Mouse (Mus musculus): ENCODE data around the gene Immp2l.
"Not testable (repeated sequence)": the region's sequence is repeated elsewhere in the genome, so short reads cannot be mapped to it uniquely, and the experiment has no call there.

Gene Immp2l

DNA sequence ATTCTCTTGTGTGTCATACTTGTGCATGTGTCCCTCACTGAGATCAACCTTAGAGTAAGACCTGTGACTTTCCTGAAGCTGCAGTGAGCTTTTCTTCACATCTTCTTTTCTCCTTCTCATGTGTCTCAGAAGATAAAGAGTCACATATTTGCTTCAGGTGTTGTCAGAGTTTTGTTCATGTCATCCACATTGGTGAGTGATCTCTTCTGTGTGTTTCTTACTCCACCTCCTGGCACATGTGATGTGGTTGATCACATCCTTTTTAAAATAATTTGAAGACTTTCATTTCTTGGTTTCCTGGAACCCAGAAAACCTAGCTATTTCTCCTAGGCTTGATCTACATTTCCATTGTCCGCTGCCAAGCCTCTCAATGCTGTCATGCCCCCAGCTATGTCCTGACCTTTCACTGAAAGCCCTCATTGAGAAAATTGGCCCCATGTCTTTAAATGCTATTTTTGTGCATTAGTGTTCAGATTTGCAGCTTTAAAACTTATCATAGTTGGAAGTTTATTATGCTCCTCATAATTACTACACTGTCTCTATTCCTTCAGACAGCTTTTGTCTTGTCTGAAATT lies 704.0 kb downstream of the Immp2l start:
- in situ Hi-C loops (cut with MboI; ENCODE audit: unreplicated experiment in 2 of 2) = no loop called here

DNA sequence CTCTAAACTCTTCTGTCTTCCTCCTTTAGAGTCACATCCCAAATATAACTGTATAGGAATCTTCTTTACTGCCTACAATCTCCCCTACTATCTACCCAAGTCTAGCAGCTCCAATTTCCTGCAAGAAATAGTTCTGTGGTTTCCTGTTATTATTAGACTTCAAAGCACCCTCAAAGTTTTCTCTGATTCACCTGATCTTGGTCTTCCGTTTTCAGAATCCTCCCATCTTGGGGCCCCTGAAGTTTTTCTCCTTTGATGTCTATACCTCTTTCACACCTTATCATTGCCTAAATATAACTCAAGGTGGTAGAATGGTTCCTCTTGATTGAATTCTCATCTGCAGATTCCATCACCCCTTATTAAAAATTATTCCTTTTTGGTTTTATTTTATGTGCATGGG lies 704.6 kb downstream of the Immp2l start:
- in situ Hi-C loops (cut with MboI; ENCODE audit: unreplicated experiment in 2 of 2) = no loop called here

DNA sequence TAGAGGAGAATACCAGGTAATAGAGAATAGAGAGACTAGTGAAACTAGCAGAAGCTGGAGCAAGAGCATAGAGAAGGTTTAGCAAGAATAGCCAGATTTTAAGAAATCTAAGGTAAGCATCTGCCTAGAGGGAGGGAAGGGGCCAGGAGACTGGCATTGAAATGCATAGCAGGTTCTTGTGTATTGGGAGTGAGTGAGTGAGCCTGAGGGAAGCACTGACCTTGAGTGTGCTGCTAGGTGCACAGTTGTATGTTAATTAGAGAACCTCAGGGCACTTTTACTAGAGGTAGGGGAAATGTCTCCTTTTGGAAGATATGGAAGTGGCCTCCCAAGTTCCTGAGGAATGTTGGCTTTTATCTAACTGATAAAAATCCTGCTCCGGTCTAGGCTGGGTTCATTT lies 705.9 kb downstream of the Immp2l start:
- in situ Hi-C loops (cut with MboI; ENCODE audit: unreplicated experiment in 2 of 2) = no loop called here

DNA sequence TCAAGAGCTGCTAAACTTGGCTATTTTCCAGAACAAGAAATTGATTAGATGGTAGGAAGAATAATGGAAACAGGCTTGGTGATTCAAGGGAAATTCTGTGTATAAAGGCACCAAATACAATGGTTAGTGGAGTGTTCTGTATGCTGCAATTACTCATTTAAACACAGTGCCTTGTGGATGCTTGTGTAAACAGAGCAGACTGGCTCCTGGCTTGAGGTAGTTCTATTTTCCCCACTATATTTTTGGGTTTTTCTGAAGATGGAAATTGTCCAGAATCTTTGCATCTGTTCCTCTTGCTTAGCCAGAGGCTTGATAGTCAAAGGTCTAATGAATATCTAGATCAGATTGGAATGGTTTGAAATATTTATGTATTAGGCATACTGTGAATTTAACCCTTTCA lies 709.3 kb downstream of the Immp2l start:
- in situ Hi-C loops (cut with MboI; ENCODE audit: unreplicated experiment in 2 of 2) = no loop called here

DNA sequence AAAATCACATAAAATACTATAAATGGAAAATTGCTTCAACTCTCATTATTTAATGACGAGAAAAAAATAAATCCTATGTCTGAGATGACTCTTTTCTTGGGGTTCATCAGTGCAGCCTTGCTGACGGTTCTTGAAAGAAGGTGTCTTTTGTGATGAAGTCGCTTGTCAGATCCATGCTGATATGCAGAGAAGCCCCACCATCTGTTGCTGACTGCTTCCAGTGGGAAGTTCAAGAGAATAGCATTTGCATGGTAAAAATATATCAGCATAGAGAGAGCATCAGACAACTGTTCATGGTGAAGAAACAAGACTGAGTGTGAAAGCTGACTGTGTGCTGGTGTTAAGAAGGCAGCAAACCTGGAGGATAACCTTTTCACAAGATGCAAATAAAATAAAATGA lies 719.0 kb downstream of the Immp2l start:
- in situ Hi-C loops (cut with MboI; ENCODE audit: unreplicated experiment in 2 of 2) = no loop called here

DNA sequence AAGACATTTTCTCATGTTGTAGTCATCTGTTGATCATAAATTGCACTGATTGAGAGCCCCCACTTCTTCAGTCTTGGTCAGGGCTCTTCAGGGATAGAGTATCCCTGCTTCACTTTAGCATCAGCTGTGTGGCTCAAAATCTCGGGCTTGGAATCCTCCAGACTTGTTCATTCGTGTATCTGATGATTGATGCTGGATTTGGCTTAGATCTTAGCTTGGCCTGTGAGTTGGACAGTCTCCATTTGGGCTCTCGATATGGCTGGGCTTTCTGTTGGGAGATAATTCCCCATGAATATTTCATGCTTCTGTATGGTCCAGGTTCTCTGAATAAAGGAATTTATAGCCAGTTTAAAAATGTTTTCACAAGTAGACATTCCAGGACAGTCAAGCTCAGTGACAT lies 739.5 kb downstream of the Immp2l start:
- in situ Hi-C loops (cut with MboI; ENCODE audit: unreplicated experiment in 2 of 2) = no loop called here

DNA sequence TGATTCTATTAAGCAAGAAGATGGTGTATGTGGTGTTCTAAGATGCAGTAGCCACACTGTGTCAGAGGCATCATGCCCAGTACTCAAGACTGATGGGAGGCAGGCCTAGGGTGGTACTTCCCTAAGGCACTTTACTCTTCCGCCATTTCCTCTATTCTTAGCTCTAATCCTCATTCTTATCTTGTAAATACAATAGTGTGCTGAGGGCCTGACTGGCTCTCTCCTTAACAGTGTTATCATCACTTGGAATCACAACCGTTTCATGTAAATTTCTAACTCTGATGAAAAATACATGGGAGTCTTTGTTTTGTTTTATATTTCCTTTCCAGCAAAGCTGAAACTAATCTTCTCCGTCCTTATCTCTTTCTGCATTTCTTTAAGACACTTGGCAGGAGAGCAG lies 750.1 kb downstream of the Immp2l start:
- in situ Hi-C loops (cut with MboI; ENCODE audit: unreplicated experiment in 2 of 2) = no loop called here

DNA sequence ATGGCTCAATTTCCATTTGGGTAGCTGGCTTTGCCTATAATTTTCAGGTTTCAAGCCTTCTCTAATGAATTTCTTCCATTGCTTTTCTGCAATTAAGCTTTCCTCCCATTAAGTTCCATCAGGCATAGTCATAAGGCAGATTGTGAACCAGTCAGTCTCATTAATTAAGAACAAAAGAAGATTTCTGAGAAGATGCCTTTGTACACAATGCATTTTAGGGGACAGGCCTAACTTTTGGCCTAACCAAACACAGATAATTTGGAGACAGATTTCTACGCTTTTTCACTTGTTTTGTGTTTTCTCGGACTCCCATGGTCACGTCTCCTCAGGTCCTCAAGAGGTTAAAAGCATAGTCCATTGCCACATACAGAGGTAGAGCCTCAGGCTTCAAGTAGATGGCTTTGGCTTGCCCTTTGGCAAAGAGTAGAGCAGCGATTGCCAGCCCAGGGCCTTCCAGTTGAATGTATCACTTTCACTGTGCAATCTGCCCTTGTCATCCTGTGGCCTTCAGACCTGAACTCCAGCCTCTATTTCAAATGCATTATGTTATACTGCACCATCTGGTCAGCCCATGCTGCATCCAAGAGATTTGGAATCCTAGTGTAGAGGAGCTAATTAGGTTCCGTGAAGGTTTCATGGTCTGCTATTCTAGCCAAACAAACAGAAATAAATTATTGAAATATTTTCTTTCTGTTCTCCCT lies 750.9 kb downstream of the Immp2l start:
- in situ Hi-C loops (cut with MboI; ENCODE audit: unreplicated experiment in 2 of 2) = no loop called here

DNA sequence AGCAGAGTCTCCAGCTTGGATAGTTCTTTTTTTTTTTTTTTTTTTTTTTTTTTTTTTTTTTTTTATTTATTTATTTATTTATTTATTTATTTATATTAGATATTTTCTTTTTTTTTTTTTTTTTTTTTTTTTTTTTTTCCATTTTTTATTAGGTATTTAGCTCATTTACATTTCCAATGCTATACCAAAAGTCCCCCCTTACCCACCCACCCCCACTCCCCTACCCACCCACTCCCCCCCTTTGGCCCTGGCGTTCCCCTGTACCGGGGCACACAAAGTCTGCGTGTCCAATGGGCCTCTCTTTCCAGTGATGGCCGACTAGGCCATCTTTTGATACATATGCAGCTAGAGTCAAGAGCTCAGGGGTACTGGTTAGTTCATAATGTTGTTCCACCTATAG lies 753.9 kb downstream of the Immp2l start:
- in situ Hi-C loops (cut with MboI; ENCODE audit: unreplicated experiment in 2 of 2) = not testable (repeated sequence)

DNA sequence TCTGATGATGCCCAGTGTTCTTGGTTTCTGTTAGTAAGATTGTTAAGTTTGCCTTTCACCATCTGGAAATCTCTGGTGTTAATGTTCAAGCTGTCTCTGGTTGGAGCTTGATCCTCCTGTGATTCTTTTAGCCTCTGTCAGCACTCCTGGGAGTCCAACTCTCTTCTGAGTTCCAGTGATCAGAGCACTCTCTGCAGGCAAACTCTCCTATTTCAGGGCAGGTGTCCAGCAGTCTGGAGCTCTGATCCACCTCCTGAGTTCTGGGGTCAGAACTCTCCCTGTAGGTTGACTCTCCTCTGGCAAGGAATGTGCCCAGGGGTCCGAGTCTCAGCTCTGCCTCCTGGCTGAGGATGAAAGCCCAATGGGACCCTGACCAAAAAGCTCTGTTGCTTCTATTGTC lies 769.8 kb downstream of the Immp2l start:
- in situ Hi-C loops (cut with MboI; ENCODE audit: unreplicated experiment in 2 of 2) = not testable (repeated sequence)

DNA sequence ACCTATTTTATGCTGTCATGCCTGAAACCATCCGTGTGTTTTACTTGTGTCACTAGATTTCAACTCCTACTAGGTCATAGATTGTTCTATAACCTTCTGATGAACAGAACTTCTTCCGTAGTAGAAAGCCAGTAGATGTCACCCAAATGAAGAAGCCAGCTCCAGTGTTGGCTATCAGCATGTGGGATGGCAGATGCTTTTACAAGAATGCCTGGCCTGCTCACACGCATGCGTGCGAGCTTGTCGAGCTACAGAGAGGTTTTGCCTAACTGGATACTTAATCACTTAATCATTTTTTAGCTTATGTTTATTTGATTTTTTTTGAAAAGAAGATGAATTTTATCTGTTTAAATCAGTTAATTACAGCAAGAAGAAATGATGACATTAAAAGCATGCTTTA lies 805.6 kb downstream of the Immp2l start:
- in situ Hi-C loops (cut with MboI; ENCODE audit: unreplicated experiment in 2 of 2) = no loop called here

DNA sequence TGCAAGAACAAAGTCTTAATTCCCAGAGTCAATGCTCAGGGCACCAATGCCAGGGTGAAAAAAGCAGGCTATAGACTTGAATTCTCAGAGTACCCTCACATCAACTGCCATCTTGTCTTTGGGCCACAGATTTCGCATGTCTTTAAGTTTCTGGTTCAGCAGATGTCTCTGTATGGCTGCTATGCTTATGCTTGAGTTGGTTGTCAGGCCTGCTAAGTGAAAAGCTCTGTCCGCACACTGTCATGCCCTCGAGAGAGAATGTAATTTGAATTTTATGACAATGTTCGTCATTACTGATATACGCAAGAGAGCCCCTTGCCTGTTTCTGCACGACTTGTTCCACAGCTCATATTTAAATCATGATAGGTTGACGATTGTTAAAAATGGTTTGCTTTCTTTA lies 807.8 kb downstream of the Immp2l start:
- in situ Hi-C loops (cut with MboI; ENCODE audit: unreplicated experiment in 2 of 2) = no loop called here

DNA sequence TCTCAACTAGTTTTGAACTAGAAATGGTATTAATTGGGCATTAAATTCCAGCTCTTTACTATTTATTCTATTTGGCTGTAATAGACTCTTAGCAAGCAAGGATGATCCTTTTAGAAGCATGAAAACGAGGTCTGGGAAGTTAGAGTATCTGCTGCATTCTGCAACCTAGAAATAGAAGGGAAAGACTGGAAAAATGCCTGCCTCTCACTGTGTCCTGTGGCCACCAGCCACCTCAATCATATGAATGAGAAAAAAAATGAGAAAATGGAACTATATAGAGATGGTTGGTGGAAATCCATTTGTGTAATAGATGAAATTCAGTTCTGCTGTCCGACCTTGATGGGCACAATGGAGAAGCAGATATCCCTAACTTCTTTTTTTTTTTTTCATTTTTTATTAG lies 810.8 kb downstream of the Immp2l start:
- in situ Hi-C loops (cut with MboI; ENCODE audit: unreplicated experiment in 2 of 2) = no loop called here

DNA sequence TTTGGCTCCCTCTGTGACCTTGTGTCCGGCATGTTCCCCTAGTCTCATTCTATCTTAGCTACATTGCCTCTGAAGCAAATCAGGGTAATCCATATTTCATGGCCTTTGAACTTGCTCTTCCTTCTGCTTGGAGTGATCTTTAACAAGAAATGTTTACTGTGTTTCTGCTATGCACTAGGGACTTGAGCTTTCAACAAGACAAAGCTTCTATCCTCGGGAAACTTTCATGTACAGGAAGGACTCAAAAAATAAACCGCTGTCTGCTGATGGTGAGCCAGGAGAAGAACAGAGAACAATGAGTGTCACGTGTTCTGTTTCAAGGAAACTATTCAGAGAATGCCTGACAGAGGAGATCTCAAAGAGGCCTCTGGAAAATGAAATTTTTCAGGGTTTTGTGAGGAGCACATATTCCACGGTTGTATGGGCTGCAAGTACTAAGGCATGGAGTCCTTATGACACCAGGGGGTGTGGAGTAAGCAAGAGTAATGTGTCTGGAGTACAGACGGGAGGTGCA lies 814.5 kb downstream of the Immp2l start:
- in situ Hi-C loops (cut with MboI; ENCODE audit: unreplicated experiment in 2 of 2) = no loop called here

DNA sequence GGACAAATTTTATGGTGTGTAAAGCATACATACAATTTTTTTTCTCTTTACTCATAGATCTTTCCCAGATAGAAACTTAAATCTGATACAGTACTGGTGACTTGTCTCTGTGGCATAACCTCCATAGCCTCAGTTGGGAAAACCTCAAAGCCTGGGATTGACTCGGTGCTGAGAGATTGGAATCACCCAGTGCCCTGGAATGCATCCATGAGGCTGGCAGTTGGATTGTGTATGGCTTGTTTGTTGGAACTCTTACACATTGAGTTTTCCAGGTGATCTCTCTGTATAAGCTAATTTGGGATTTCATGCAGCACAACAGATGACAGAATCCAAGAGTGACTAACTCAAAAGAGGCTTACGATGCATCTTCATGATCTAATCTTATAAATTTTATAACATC lies 815.4 kb downstream of the Immp2l start:
- in situ Hi-C loops (cut with MboI; ENCODE audit: unreplicated experiment in 2 of 2) = no loop called here

DNA sequence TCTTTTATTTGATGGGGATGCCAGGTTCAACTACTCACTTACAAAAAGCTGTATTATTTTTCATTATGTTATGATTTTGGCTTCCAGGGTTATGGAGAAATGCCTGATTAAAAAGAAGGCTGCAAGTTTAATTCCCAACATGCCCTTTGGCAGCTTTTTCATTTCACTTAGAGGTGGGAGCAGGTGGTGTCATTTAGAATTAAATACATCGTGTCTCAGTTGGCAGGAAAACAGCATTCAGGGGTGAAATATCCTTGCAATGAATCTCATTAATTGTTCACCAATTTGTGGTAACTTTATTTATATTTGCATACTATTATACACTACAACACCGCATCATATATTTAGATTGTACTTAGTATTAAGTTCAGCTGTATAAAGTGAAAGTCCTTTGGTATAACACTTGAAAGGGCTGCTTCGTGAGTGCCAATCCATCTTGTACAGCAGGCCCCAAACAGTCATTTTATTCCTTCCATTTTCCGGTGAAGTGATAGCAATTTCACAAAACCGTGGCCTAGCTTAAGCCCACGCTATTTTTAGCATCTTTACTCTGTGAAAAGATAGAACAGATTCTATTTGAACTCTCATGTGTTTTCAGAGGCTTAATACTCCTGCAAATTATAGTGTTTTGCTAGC lies 818.9 kb downstream of the Immp2l start:
- in situ Hi-C loops (cut with MboI; ENCODE audit: unreplicated experiment in 2 of 2) = no loop called here

DNA sequence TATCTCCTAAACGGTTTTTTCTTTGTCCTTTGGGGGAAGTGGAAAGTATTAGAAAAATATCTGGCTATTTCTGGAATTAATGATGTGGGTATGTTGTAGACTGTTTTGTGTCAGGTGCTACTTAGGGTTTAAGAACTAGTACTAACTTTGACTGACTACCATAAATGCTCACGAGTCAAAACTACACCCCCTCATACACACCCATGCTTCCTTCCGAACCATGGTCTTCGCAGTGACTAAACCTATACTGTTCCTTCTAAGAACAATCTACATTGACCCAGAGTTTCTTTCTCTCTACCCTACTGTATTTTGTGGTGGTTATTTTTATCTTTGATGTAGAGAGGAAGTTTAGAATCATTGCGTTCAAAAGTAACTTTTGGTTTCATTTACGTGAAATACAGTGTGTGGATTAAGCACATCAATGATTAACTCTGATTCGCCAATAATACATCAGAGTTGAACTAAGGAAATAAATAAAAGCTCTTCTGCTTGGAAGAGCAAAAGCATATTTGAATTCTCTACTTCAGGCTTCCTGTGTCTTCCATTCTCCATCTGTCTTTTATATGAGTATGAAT lies 828.1 kb downstream of the Immp2l start:
- in situ Hi-C loops (cut with MboI; ENCODE audit: unreplicated experiment in 2 of 2) = no loop called here

DNA sequence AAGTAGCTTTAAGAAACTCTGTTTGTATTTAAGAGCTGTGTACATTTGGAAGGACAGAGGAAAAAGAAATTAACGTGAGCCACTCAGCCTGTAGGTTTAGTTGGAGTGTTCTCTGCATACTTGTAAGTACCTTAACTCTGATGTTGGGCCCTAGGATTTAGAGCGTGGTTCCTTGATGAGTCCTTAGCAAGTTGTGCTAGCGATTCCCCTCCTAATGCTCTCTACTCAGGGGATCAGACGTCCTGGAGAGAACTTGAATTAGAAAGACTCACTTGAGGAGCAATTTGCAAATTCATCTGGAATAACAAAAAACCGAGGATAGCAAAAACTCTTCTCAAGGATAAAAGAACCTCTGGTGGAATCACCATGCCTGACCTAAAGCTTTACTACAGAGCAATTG lies 835.8 kb downstream of the Immp2l start:
- in situ Hi-C loops (cut with MboI; ENCODE audit: unreplicated experiment in 2 of 2) = not testable (repeated sequence)

DNA sequence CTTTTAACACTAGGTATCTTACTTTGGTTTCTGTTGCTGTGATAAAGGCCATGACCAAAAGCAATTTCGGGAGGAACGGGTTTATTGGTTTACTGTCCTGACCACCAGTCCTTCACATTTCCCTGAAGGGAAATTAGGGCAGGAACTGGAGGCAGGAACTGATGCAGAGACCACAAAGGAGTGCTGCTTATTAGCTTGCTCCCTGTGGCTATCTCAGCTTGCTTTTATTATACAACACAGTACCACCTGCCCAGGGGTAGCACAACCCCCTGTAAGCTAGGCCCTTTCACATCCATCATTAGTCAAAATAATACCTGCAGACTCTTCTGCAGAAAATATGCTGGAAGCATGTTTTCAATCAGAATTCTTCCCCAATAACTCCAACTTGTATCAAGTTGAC lies 844.4 kb downstream of the Immp2l start:
- in situ Hi-C loops (cut with MboI; ENCODE audit: unreplicated experiment in 2 of 2) = no loop called here

DNA sequence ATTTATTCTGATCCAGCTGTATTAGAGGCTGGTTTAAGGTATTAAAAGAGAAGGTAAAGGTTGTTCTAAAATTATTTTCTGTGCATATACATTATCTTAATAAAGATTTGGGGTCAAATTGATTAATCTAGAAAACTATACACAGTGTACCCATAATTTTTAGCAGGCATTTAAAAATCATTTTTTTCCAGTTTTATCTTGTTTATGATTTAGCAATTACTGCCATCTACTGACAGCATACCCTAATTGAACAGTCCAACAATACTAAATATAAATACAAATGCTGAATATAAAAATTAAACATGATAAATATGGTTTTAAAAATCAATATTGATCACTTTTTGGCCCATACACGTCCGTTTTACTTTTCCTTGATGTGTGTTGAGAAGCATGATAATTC lies 850.1 kb downstream of the Immp2l start:
- in situ Hi-C loops (cut with MboI; ENCODE audit: unreplicated experiment in 2 of 2) = loop anchor here (5.0 to 10.0 kb wide), 9 partner anchors 72 to 1938 kb away; partner anchors contain the start of gene Lrrn3 (in 1 of the 2)

DNA sequence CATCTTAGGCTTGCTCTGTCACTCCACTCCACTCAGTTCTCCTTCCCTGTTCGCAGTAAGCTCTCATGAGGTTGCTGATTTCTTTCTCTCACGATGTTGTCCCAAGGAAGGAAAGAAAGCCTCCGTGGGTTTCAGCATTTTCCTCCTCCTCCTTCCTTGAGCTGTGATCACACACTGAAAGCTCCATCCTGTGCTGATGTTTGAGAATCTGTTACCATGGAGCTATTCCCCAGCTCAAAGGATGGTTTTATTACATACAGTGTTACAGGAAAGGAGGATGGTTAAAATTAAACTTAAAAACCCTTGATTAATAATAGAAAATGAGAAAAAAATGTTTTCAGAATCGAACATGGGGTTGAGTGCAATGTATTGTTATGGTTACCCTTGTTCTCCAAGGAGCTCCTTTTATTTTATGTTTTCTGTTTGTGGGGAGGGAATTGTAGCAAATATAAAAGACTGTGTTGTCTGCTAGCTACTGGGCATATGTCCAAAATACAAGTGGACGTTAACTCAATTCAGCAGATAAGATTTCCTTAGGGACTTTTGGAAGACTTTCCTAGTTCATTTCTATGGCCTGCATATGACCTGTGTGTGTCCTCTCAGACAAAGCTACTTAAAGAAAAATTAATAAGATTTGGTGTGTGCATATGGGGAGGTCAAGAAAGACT lies 853.5 kb downstream of the Immp2l start:
- in situ Hi-C loops (cut with MboI; ENCODE audit: unreplicated experiment in 2 of 2) = loop anchor here (5.0 to 10.0 kb wide), 4 partner anchors 535 to 1935 kb away; no protein-coding TSS in a partner anchor

Measured in v-Abl transformed pro-B cells (cell line).